Mouse (Mus musculus) limb, embryonic 11.5 days (tissue): ENCODE data around the gene Enpp3. TPM values are rescaled to one million over a fixed set of nuclear protein-coding genes. Genes with fewer than 3 reads are reported as not detected.

Experiments
- ATAC-seq: fragments of 200-750 bp; cut with Nextera tagmentation; 2 replicates; pipeline ENCODE4 v1.8.0; 2017; ENCODE audit warnings: low read depth; ENCODE audit not compliant: insufficient number of reproducible peaks, low FRiP score, low TSS enrichment
- DNase-seq: peaks from one replicate; pipeline ENCODE4 v3.0.0-alpha.2; 2015; ENCODE audit warnings: low spot score
- H3K27ac ChIP-seq: fragments of 300-500 bp; sonication (generic); replicated peaks from 2 replicates; pipeline ENCODE4 v1.5.1; 2014; ENCODE audit warnings: low read depth, mild to moderate bottlenecking, low read length
- H3K27me3 ChIP-seq: fragments of 300-500 bp; sonication (generic); 2 replicates; pipeline ENCODE4 v1.6.1; 2014; ENCODE audit warnings: mild to moderate bottlenecking, low read length, mixed read lengths; ENCODE audit not compliant: control insufficient read depth, insufficient read depth
- H3K36me3 ChIP-seq: fragments of 300-500 bp; sonication (generic); 2 replicates; pipeline ENCODE4 v1.6.1; 2014; ENCODE audit warnings: mild to moderate bottlenecking, low read length, moderate library complexity, mixed read lengths; ENCODE audit not compliant: control insufficient read depth, insufficient read depth
- H3K4me1 ChIP-seq: fragments of 300-500 bp; sonication (generic); 2 replicates; pipeline ENCODE4 v1.6.1; 2014; ENCODE audit warnings: low read length, mixed read lengths; ENCODE audit not compliant: control insufficient read depth, insufficient read depth
- H3K4me2 ChIP-seq: fragments of 300-500 bp; sonication (generic); 2 replicates; pipeline ENCODE4 v1.6.1; 2014; ENCODE audit warnings: low read depth, mild to moderate bottlenecking, moderate library complexity; ENCODE audit not compliant: severe bottlenecking
- H3K4me3 ChIP-seq: fragments of 300-500 bp; sonication (generic); 2 replicates; pipeline ENCODE4 v1.5.1; 2014; ENCODE audit warnings: low read depth, low read length
- H3K9ac ChIP-seq: fragments of 300-500 bp; sonication (generic); 2 replicates; pipeline ENCODE4 v1.6.1; 2014; ENCODE audit warnings: mild to moderate bottlenecking, low read length
- H3K9me3 ChIP-seq: fragments of 300-500 bp; sonication (generic); 2 replicates; pipeline ENCODE4 v1.6.1; 2016; ENCODE audit warnings: low read length; ENCODE audit not compliant: control insufficient read depth
- WGBS: fragments of 180-500 bp; shearing (Covaris S2); extraction: QIAGEN DNeasy Blood & Tissue Kit; methylation state at CpG from one replicate; pipeline ENCODE4 v1.1.7; 2014; 5-methylcytosine and 5-hydroxymethylcytosine counted together
- polyA plus RNA-seq: library from polyadenylated mRNA; unstranded; fragments of >200 nt; fragmentation: Nextera tagmentation; extraction: Ambion mirVana; gene quantifications from 2 replicates; pipeline ENCODE4 v1.2.1, GENCODE M21; 2014

Gene Enpp3
- polyA plus RNA-seq, 1 experiment from 2014 or later: 10.1 TPM

GRCm38 (mm10) chr10:24785345-24785744 lies 57.3 kb downstream of the Enpp3 start:
- WGBS: 69% methylated on average over 4 of the region's 4 CpGs
- Histone ChIP-seq H3K9me3 (no peaks in the 10 kb centered on the region), H3K9ac (no peak overlapping the region), H3K4me2 (no peak overlapping the region), H3K4me1 (no peaks in the 10 kb centered on the region), H3K27ac (no peak overlapping the region), H3K4me3 (no peak overlapping the region), H3K27me3 (no peaks in the 10 kb centered on the region), H3K36me3 (no peaks in the 10 kb centered on the region)
- ATAC-seq (no peak), DNase-seq (no peak)

- ATAC-seq (no peak), DNase-seq (no peak)
- H3K27me3 ChIP-seq: no peaks in the 10 kb centered on the region
- no peaks in the 10 kb centered on the region for H3K4me1 ChIP-seq
- no peaks in the 10 kb centered on the region for H3K36me3 ChIP-seq
- 93% methylated on average over 9 of the region's 9 CpGs for WGBS
- H3K9ac ChIP-seq: no peak overlapping the region
- H3K27ac ChIP-seq: no peak overlapping the region
- H3K9me3 ChIP-seq: no peaks in the 10 kb centered on the region
- no peak overlapping the region for H3K4me3 ChIP-seq
- no peak overlapping the region for H3K4me2 ChIP-seq
These were observed 57.9 kb downstream of the Enpp3 start for GRCm38 (mm10) chr10:24784624-24785276.

- Histone ChIP-seq H3K4me3 (no peak overlapping the region), H3K9ac (no peak overlapping the region), H3K4me1 (no peaks in the 10 kb centered on the region), H3K27ac (no peak overlapping the region), H3K36me3 (no peaks in the 10 kb centered on the region), H3K4me2 (no peak overlapping the region), H3K27me3 (no peaks in the 10 kb centered on the region), H3K9me3 (no peaks in the 10 kb centered on the region)
- 88% methylated on average over 3 of the region's 3 CpGs for WGBS
- no peak for ATAC-seq
- DNase-seq: no peak
These were observed 58.7 kb downstream of the Enpp3 start for GRCm38 (mm10) chr10:24783946-24784345.

GRCm38 (mm10) chr10:24778643-24779020 lies 64.0 kb downstream of the Enpp3 start:
- 13% methylated on average over 11 of the region's 11 CpGs for WGBS
- Histone ChIP-seq H3K27ac (no peak overlapping the region), H3K4me1 (no peaks in the 10 kb centered on the region), H3K36me3 (no peaks in the 10 kb centered on the region), H3K27me3 (no peaks in the 10 kb centered on the region), H3K4me3 (no peak overlapping the region), H3K4me2 (peak overlapping the region; percentile 12; the same call in 1 of the 2 replicates), H3K9ac (no peak overlapping the region), H3K9me3 (no peaks in the 10 kb centered on the region)
- DNase-seq (no peak), ATAC-seq (no peak)

GRCm38 (mm10) chr10:24777916-24778642 lies 64.5 kb downstream of the Enpp3 start:
- Histone ChIP-seq H3K4me1 (no peaks in the 10 kb centered on the region), H3K9me3 (no peaks in the 10 kb centered on the region), H3K27ac (no peak overlapping the region), H3K4me3 (no peak overlapping the region), H3K4me2 (peak overlapping the region; percentile 12; the same call in 1 of the 2 replicates), H3K36me3 (no peaks in the 10 kb centered on the region), H3K9ac (no peak overlapping the region), H3K27me3 (no peaks in the 10 kb centered on the region)
- DNase-seq: peak; percentile 64
- no peak for ATAC-seq
- WGBS: 29% methylated on average over 14 of the region's 14 CpGs

GRCm38 (mm10) chr10:24769496-24769895 lies 73.1 kb downstream of the Enpp3 start:
- ATAC-seq (no peak), DNase-seq (no peak)
- Histone ChIP-seq H3K27me3 (no peaks in the 10 kb centered on the region), H3K9ac (no peak overlapping the region), H3K27ac (no peak overlapping the region), H3K9me3 (no peaks in the 10 kb centered on the region), H3K4me2 (no peak overlapping the region), H3K4me3 (no peak overlapping the region), H3K36me3 (no peaks in the 10 kb centered on the region), H3K4me1 (no peaks in the 10 kb centered on the region)
- WGBS: 94% methylated on average over 7 of the region's 7 CpGs

- H3K27me3 ChIP-seq: no peaks in the 10 kb centered on the region
- no peaks in the 10 kb centered on the region for H3K36me3 ChIP-seq
- no peaks in the 10 kb centered on the region for H3K9me3 ChIP-seq
- H3K4me2 ChIP-seq: no peak overlapping the region
- ATAC-seq: 0 out of 2 replicates have a peak, but pooled peaks have one; percentile 26
- no peak overlapping the region for H3K9ac ChIP-seq
- no peaks in the 10 kb centered on the region for H3K4me1 ChIP-seq
- H3K4me3 ChIP-seq: no peak overlapping the region
- no peak overlapping the region for H3K27ac ChIP-seq
- WGBS: 35% methylated on average over 11 of the region's 11 CpGs
- DNase-seq: peak; percentile 49
These were observed 74.9 kb downstream of the Enpp3 start for GRCm38 (mm10) chr10:24767695-24768094.

- H3K4me1 ChIP-seq: no peaks in the 10 kb centered on the region
- H3K4me3 ChIP-seq: no peak overlapping the region
- no peaks in the 10 kb centered on the region for H3K9me3 ChIP-seq
- ATAC-seq (no peak), DNase-seq (peak; percentile 18)
- WGBS: 78% methylated on average over 1 of the region's 1 CpGs
- H3K9ac ChIP-seq: no peak overlapping the region
- no peak overlapping the region for H3K4me2 ChIP-seq
- H3K36me3 ChIP-seq: no peaks in the 10 kb centered on the region
- H3K27ac ChIP-seq: no peak overlapping the region
- H3K27me3 ChIP-seq: no peaks in the 10 kb centered on the region
These were observed 76.6 kb downstream of the Enpp3 start for GRCm38 (mm10) chr10:24766061-24766460.
